Mouse (Mus musculus) megakaryocyte, embryonic 14.5 days (primary cell): ENCODE results near the gene Bag6.

ENCODE experiments used
- FLI1 ChIP-seq: IDR thresholded peaks from 2 replicates; pipeline ENCODE4 v1.6.1; 2012; ENCODE audit warnings: low read length, inconsistent platforms, mixed read lengths
- GATA1 ChIP-seq: IDR thresholded peaks from 3 replicates; pipeline ENCODE4 v1.6.1; 2012; ENCODE audit warnings: mixed read lengths, low read length, inconsistent platforms, borderline replicate concordance

- no peak for TF ChIP-seq GATA1
- TF ChIP-seq FLI1 = no peak
Observed at GRCm38 (mm10) chr17:35158850-35159593, 24.0 kb downstream of the Bag6 start.
